Mouse (Mus musculus) kidney, adult 2 months (tissue): ENCODE results near the gene Tacc3. TPM values are rescaled to one million over a fixed set of nuclear protein-coding genes. Genes with fewer than 3 reads are reported as not detected.
A peak's percentile ranks its signal among the peaks of the same experiment; 100 is the strongest.

Experiments used
- DNase-seq: peaks from one replicate; pipeline ENCODE4 v3.0.0; 2021
- H3K27ac ChIP-seq: fragments of 200-500 bp; 2 replicates; pipeline ENCODE4 v1.5.1; 2012; ENCODE audit warnings: low read depth, low read length, control low read depth, inconsistent platforms; ENCODE audit not compliant: insufficient read depth
- H3K27me3 ChIP-seq: fragments of 200-500 bp; replicated peaks from 2 replicates; pipeline ENCODE4 v1.6.1; 2012; ENCODE audit warnings: mild to moderate bottlenecking, moderate library complexity, low read length, inconsistent platforms; ENCODE audit not compliant: control insufficient read depth, insufficient read depth
- H3K36me3 ChIP-seq: fragments of 200-500 bp; 2 replicates; pipeline ENCODE4 v1.6.1; 2012; ENCODE audit warnings: mild to moderate bottlenecking, moderate library complexity, low read length, inconsistent platforms; ENCODE audit not compliant: control insufficient read depth, insufficient read depth
- H3K4me1 ChIP-seq: fragments of 200-500 bp; 2 replicates; pipeline ENCODE4 v1.6.1; 2011; ENCODE audit warnings: low read length; ENCODE audit not compliant: control insufficient read depth, insufficient read depth
- H3K4me3 ChIP-seq: fragments of 200-500 bp; 2 replicates; pipeline ENCODE4 v1.5.1; 2011; ENCODE audit warnings: mild to moderate bottlenecking, low read depth, low read length, control low read depth; ENCODE audit not compliant: insufficient read depth
- CTCF ChIP-seq: fragments of 200-500 bp; conservative IDR thresholded peaks from 2 replicates; pipeline ENCODE4 v1.5.1; 2011; ENCODE audit warnings: low read depth, mild to moderate bottlenecking, control low read depth, low read length, moderate library complexity, mixed read lengths; ENCODE audit not compliant: insufficient read depth, insufficient read length
- POLR2A ChIP-seq: fragments of 200-500 bp; IDR thresholded peaks from one replicate; pipeline ENCODE4 v1.6.1; 2011; ENCODE audit warnings: low read depth, low read length, control low read depth
- WGBS: fragments of 180-500 bp; shearing (Covaris S2); methylation state at CpG from one replicate; pipeline ENCODE4 v1.1.7; 2018; 5-methylcytosine and 5-hydroxymethylcytosine counted together
- polyA plus RNA-seq: library from polyadenylated mRNA; depleted of rRNA; stranded (reverse); fragments of >200 nt; gene quantifications from 2 replicates; pipeline ENCODE4 v1.2.3, GENCODE M21; 2012

The Tacc3 gene
- polyA plus RNA-seq, 1 experiment = 2.3 TPM

GRCm38 (mm10) chr5:33712550-33712949, 54.6 kb downstream of the Tacc3 start:
- no peak for DNase-seq
- WGBS = 82% methylated on average over 2 of the region's 2 CpGs
- no peak overlapping the region for H3K27ac ChIP-seq
- TF ChIP-seq CTCF (no peak), POLR2A (no peak)
- H3K27me3 ChIP-seq = no peaks in the 10 kb centered on the region
- no peaks in the 10 kb centered on the region for H3K36me3 ChIP-seq
- H3K4me3 ChIP-seq = no peak overlapping the region
- H3K4me1 ChIP-seq = no peaks in the 10 kb centered on the region

GRCm38 (mm10) chr5:33715182-33715581, 57.3 kb downstream of the Tacc3 start:
- no peak for DNase-seq
- WGBS = 59% methylated on average over 2 of the region's 2 CpGs

GRCm38 (mm10) chr5:33716467-33716866, 58.5 kb downstream of the Tacc3 start:
- WGBS = 89% methylated on average over 6 of the region's 6 CpGs
- no peak for DNase-seq
- Histone ChIP-seq H3K4me1 (peaks cover 3% of the 10 kb centered on the region; the same call in 1 of the 2 replicates), H3K4me3 (no peak overlapping the region), H3K27me3 (no peaks in the 10 kb centered on the region), H3K36me3 (no peaks in the 10 kb centered on the region), H3K27ac (no peak overlapping the region)
- no peak for TF ChIP-seq CTCF
- TF ChIP-seq POLR2A = no peak

More at GRCm38 (mm10) chr5:33715182-33715581, 57.3 kb downstream of the Tacc3 start:
- Histone ChIP-seq H3K4me3 (no peak overlapping the region), H3K27me3 (no peaks in the 10 kb centered on the region), H3K36me3 (no peaks in the 10 kb centered on the region), H3K27ac (no peak overlapping the region), H3K4me1 (no peaks in the 10 kb centered on the region)
- TF ChIP-seq POLR2A (no peak), CTCF (no peak)

- no peak for DNase-seq
- WGBS = 96% methylated on average over 5 of the region's 5 CpGs
- peaks cover 3% of the 10 kb centered on the region; the same call in 1 of the 2 replicates for H3K4me1 ChIP-seq
- no peak overlapping the region for H3K4me3 ChIP-seq
- H3K27me3 ChIP-seq = no peaks in the 10 kb centered on the region
- TF ChIP-seq CTCF = no peak
- TF ChIP-seq POLR2A = no peak
- H3K27ac ChIP-seq = no peak overlapping the region
- H3K36me3 ChIP-seq = no peaks in the 10 kb centered on the region
Observed at GRCm38 (mm10) chr5:33718460-33718859, 60.5 kb downstream of the Tacc3 start.

- H3K36me3 ChIP-seq = no peaks in the 10 kb centered on the region
- H3K27ac ChIP-seq = no peak overlapping the region
- no peaks in the 10 kb centered on the region for H3K27me3 ChIP-seq
- peaks cover 8% of the 10 kb centered on the region for H3K4me1 ChIP-seq
- no peak for TF ChIP-seq CTCF
- no peak for TF ChIP-seq POLR2A
- WGBS = 26% methylated on average over 8 of the region's 8 CpGs
- no peak for DNase-seq
- peak overlapping the region; percentile 88 for H3K4me3 ChIP-seq
Observed at GRCm38 (mm10) chr5:33720852-33721490, 63.0 kb downstream of the Tacc3 start.

- peaks cover 15% of the 10 kb centered on the region for H3K4me1 ChIP-seq
- WGBS = 1% methylated on average over 68 of the region's 73 CpGs
- DNase-seq = peak; percentile 82
- H3K4me3 ChIP-seq = peak within 1 kb of the TSS; percentile 88
- TF ChIP-seq POLR2A (peak; percentile 28), CTCF (no peak)
- no peaks in the 10 kb centered on the region for H3K27me3 ChIP-seq
- peak within 1 kb of the TSS; percentile 96 for H3K27ac ChIP-seq
- H3K36me3 ChIP-seq = no peaks in the 10 kb centered on the region
Observed at GRCm38 (mm10) chr5:33721541-33722265, 63.8 kb downstream of the Tacc3 start, which contains the start of gene Fgfr3. Gene Fgfr3 (plus strand): TSS chr5:33721674.

- Histone ChIP-seq H3K27ac (peak overlapping the region; percentile 96), H3K4me1 (peaks cover 21% of the 10 kb centered on the region), H3K36me3 (no peaks in the 10 kb centered on the region), H3K27me3 (no peaks in the 10 kb centered on the region), H3K4me3 (peak overlapping the region; percentile 88)
- 1% methylated on average over 53 of the region's 53 CpGs for WGBS
- no peak for TF ChIP-seq POLR2A
- TF ChIP-seq CTCF = no peak
- no peak for DNase-seq
Observed at GRCm38 (mm10) chr5:33722266-33723018, 64.5 kb downstream of the Tacc3 start.
